ENCODE assay signal across 22 mouse cellular contexts in the genomic region with DNA sequence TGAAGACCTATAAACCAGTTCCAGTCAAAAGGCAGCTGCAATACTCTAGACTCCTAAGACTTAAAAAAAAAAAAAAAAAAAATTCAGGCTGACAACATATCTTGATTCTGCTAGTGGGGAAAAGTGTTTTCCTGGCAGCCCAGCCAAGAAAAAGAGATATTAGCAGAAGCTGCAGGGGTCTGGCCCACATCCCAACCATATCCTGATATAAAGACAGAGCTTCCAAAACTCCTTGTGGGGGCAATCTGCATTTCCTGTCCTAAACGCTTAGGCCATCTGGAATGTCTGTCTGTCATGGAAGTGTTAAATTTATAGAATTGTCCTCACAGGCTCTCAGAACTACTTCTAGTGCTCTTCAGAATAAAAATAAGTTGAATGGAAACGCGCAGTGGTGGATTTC.
DNase-seq lines count a peak whose midpoint lies in the region; ATAC-seq lines count a peak whose summit lies in the region.
"Had no signal": no experiment of that assay in that cellular context is flagged by ENCODE, and none has a peak within 500 bp of the region (broad histone marks: within the 10 kb centered on the region; RNA-seq: fewer than 3 reads in every experiment).

No protein-coding gene starts in this region.

- H3K9ac ChIP-seq in kidney, embryonic 14.5 days (ENCODE audit: low read depth, low read length): no peak overlapping the region
- H3K9ac ChIP-seq: embryonic facial prominence, embryonic 13.5 days; hindbrain, embryonic 12.5 days; liver, postnatal 0 days; neural tube, embryonic 12.5 days had no signal

- no peaks in the 10 kb centered on the region for H3K4me1 ChIP-seq in kidney, embryonic 14.5 days (ENCODE audit: control insufficient read depth, insufficient read depth, low read length)
- H3K4me1 ChIP-seq: embryonic facial prominence, embryonic 13.5 days; hindbrain, embryonic 12.5 days; neural tube, embryonic 12.5 days had no signal

- no peak overlapping the region for H3K27ac ChIP-seq in kidney, embryonic 14.5 days (ENCODE audit: low read depth, low read length)
- H3K27ac ChIP-seq: embryonic facial prominence, embryonic 13.5 days; hindbrain, embryonic 12.5 days; layer of hippocampus, adult 2 months; left cerebral cortex, adult 2 months; neural tube, embryonic 12.5 days had no signal

- no peaks in the 10 kb centered on the region for H3K9me3 ChIP-seq in kidney, embryonic 14.5 days (ENCODE audit: control insufficient read depth, low read length)
- H3K9me3 ChIP-seq: embryonic facial prominence, embryonic 13.5 days; hindbrain, embryonic 12.5 days; neural tube, embryonic 12.5 days had no signal

- H3K4me3 ChIP-seq in kidney, embryonic 14.5 days (ENCODE audit: low read length): no peak overlapping the region
- H3K4me3 ChIP-seq: embryonic facial prominence, embryonic 13.5 days; hindbrain, embryonic 12.5 days; layer of hippocampus, adult 2 months; left cerebral cortex, adult 2 months; neural tube, embryonic 12.5 days had no signal

- no peaks in the 10 kb centered on the region for H3K27me3 ChIP-seq in kidney, embryonic 14.5 days (ENCODE audit: control insufficient read depth, insufficient read depth, low read length)
- H3K27me3 ChIP-seq: embryonic facial prominence, embryonic 13.5 days; hindbrain, embryonic 12.5 days; neural tube, embryonic 12.5 days had no signal

- no peaks in the 10 kb centered on the region for H3K36me3 ChIP-seq in kidney, embryonic 14.5 days (ENCODE audit: control insufficient read depth, insufficient read depth, low read length)
- H3K36me3 ChIP-seq: embryonic facial prominence, embryonic 13.5 days; G1E; hindbrain, embryonic 12.5 days; neural tube, embryonic 12.5 days had no signal

- ATAC-seq in kidney, embryonic 14.5 days (ENCODE audit: low FRiP score, low TSS enrichment): no peak
- ATAC-seq: CD4-positive, CD25-positive, alpha-beta regulatory T cell, adult 4 months; liver, postnatal 0 days had no signal

- no peak overlapping the region for H3K4me2 ChIP-seq in kidney, embryonic 14.5 days (replicated peaks; ENCODE audit: low read depth, low read length)
- H3K4me2 ChIP-seq: embryonic facial prominence, embryonic 13.5 days; hindbrain, embryonic 12.5 days; midbrain, embryonic 11.5 days; neural tube, embryonic 12.5 days had no signal

- 65% methylated on average over 3 of the region's 3 CpGs for WGBS in kidney, embryonic 14.5 days

- peak; percentile 29 to 63 for DNase-seq in cerebellum, postnatal 10 days
- DNase-seq in cerebellum, adult 8-10 months: no peak
- peak; percentile 17 to 34 for DNase-seq in frontal cortex, postnatal 36 days (ENCODE audit: low spot score in 2 of 2)
- DNase-seq in frontal cortex, postnatal 14 days (ENCODE audit: low spot score in 2 of 2): no peak
- peak; percentile 42 to 49 for DNase-seq in kidney, postnatal 4 days
- peak; percentile 6 to 12 for DNase-seq in right cerebral cortex, adult 2 months (ENCODE audit: low spot score in 2 of 2)
- no peak for DNase-seq in thymus, adult 18-20 months
- DNase-seq: cerebellum, adult 11 months; gastrocnemius, postnatal 25 days; kidney, adult 18-20 months; liver; liver, postnatal 0 days; lung, postnatal 36 days had no signal

Comparison
In these comparisons a context has a peak if more than half of its experiments do, and no peak if none do; other contexts are left out.
1. DNase-seq: peak in cerebellum, postnatal 10 days (2 of 2), frontal cortex, postnatal 36 days (2 of 2), kidney, postnatal 4 days (2 of 2) and right cerebral cortex, adult 2 months (2 of 2); none in cerebellum, adult 8-10 months (single experiment), frontal cortex, postnatal 14 days (0 of 2) and thymus, adult 18-20 months (0 of 2).